Mouse (Mus musculus) C2C12 (cell line): ENCODE results near the gene Fsip2. TPM values are rescaled to one million over a fixed set of nuclear protein-coding genes. Genes with fewer than 3 reads are reported as not detected.

Source experiments
- H3K27me3 ChIP-seq: one replicate; pipeline ENCODE4 v1.6.1; 2011; ENCODE audit not compliant: control insufficient read depth, insufficient read depth, insufficient read length
- H3K36me3 ChIP-seq: one replicate; pipeline ENCODE4 v1.6.1; 2011; ENCODE audit not compliant: control insufficient read depth, insufficient read depth
- H3K4me3 ChIP-seq: one replicate; pipeline ENCODE4 v1.5.1; 2011; ENCODE audit warnings: mild to moderate bottlenecking, control low read depth; ENCODE audit not compliant: poor library complexity, insufficient read depth, severe bottlenecking
- H3K79me2 ChIP-seq: one replicate; pipeline ENCODE4 v1.6.1; 2011; ENCODE audit not compliant: control insufficient read depth, insufficient read depth
- H3K79me3 ChIP-seq: one replicate; pipeline ENCODE4 v1.6.1; 2011; ENCODE audit warnings: low read depth, control low read depth
- H3ac ChIP-seq: one replicate; pipeline ENCODE3; 2011; ENCODE audit warnings: low read depth; ENCODE audit not compliant: control insufficient read depth, insufficient read length
- CEBPB ChIP-seq: IDR thresholded peaks from one replicate; pipeline ENCODE4 v1.6.1; 2011; ENCODE audit warnings: low read depth, mild to moderate bottlenecking, control low read depth, moderate library complexity
- CTCF ChIP-seq: IDR thresholded peaks from one replicate; pipeline ENCODE4 v1.5.1; 2011; ENCODE audit not compliant: control insufficient read depth, insufficient read depth, insufficient read length
- FOSL1 ChIP-seq: IDR thresholded peaks from one replicate; pipeline ENCODE4 v1.8.0; 2011; ENCODE audit warnings: mild to moderate bottlenecking, low read length; ENCODE audit not compliant: poor library complexity, insufficient read depth, severe bottlenecking
- MAX ChIP-seq: IDR thresholded peaks from one replicate; pipeline ENCODE4 v1.6.1; 2011; ENCODE audit warnings: mild to moderate bottlenecking, control low read depth
- MYOD1 ChIP-seq: IDR thresholded peaks from one replicate; pipeline ENCODE4 v1.6.1; 2011; ENCODE audit warnings: low read depth; ENCODE audit not compliant: control insufficient read depth, insufficient read length
- MYOG ChIP-seq: IDR thresholded peaks from one replicate; pipeline ENCODE4 v1.6.1; 2011; ENCODE audit not compliant: control insufficient read depth, insufficient read length; ENCODE audit errors: extremely low read depth
- USF1 ChIP-seq: IDR thresholded peaks from one replicate; pipeline ENCODE4 v1.6.1; 2011; ENCODE audit warnings: low read depth, mild to moderate bottlenecking, control low read depth, moderate library complexity
- long read RNA-seq, 2 experiments: library from polyadenylated mRNA; unstranded; transcript quantifications; one replicate each; pipeline ENCODE4 v2.0.0; 2019 to 2020
- polyA plus RNA-seq: library from polyadenylated mRNA; unstranded; fragments of >200 nt; fragmentation: generic; extraction: Trizol; gene quantifications from one replicate; pipeline ENCODE4 v1.2.1, GENCODE M21; 2012; ENCODE audit warnings: missing spikeins

Fsip2 gene
- polyA plus RNA-seq: not detected
- long read RNA-seq, experiment 1: 0 reads
- long read RNA-seq, experiment 2: 0 reads

- Histone ChIP-seq H3ac (no peak within 1 kb of the TSS), H3K79me2 (no peaks in the 10 kb centered on the region), H3K4me3 (no peak within 1 kb of the TSS), H3K79me3 (no peaks in the 10 kb centered on the region), H3K36me3 (no peaks in the 10 kb centered on the region), H3K27me3 (no peaks in the 10 kb centered on the region)
- TF ChIP-seq MYOD1: no peak
- no peak for TF ChIP-seq FOSL1
- no peak for TF ChIP-seq USF1
- TF ChIP-seq CTCF: no peak
- TF ChIP-seq MYOG: no peak
- no peak for TF ChIP-seq CEBPB
- TF ChIP-seq MAX: no peak
Measured at GRCm38 (mm10) chr2:82943472-82943871, at the start of gene Fsip2. TSS of gene Fsip2 (plus strand) at chr2:82943634.

- Histone ChIP-seq H3ac (no peak overlapping the region), H3K79me2 (no peaks in the 10 kb centered on the region), H3K36me3 (no peaks in the 10 kb centered on the region), H3K79me3 (no peaks in the 10 kb centered on the region), H3K27me3 (no peaks in the 10 kb centered on the region), H3K4me3 (no peak overlapping the region)
- TF ChIP-seq FOSL1 (no peak), MYOG (no peak), MYOD1 (no peak), CTCF (no peak)
Measured at GRCm38 (mm10) chr2:82963443-82963842, 20.0 kb downstream of the Fsip2 start.

GRCm38 (mm10) chr2:83025853-83026252, 82.4 kb downstream of the Fsip2 start:
- H3K79me2 ChIP-seq: no peaks in the 10 kb centered on the region
- H3K36me3 ChIP-seq: no peaks in the 10 kb centered on the region
- H3ac ChIP-seq: no peak overlapping the region
- no peaks in the 10 kb centered on the region for H3K79me3 ChIP-seq
- no peaks in the 10 kb centered on the region for H3K27me3 ChIP-seq
- TF ChIP-seq FOSL1 (no peak), USF1 (no peak), MYOD1 (no peak), CEBPB (no peak), CTCF (no peak), MAX (no peak), MYOG (no peak)
- no peak overlapping the region for H3K4me3 ChIP-seq

- no peaks in the 10 kb centered on the region for H3K79me3 ChIP-seq
- no peaks in the 10 kb centered on the region for H3K79me2 ChIP-seq
- H3K36me3 ChIP-seq: no peaks in the 10 kb centered on the region
- H3K27me3 ChIP-seq: no peaks in the 10 kb centered on the region
- no peak for TF ChIP-seq CTCF
- TF ChIP-seq MYOD1: no peak
- no peak for TF ChIP-seq MAX
- no peak for TF ChIP-seq MYOG
- TF ChIP-seq USF1: no peak
- TF ChIP-seq CEBPB: no peak
- TF ChIP-seq FOSL1: no peak
- H3ac ChIP-seq: no peak overlapping the region
- no peak overlapping the region for H3K4me3 ChIP-seq
Measured at GRCm38 (mm10) chr2:83052914-83053690, 109.7 kb downstream of the Fsip2 start.
